Mouse (Mus musculus): ENCODE measurements around the gene Elovl6. TPM values are rescaled to one million over a fixed set of nuclear protein-coding genes. Genes with fewer than 3 reads are reported as not detected.

Gene Elovl6
- 10 to 100 TPM; 27.4 to 36.4 TPM for total RNA-seq (2021)
- long read RNA-seq, experiment 1, full-length matches to known transcripts, result 18 of 29 reads
- long read RNA-seq, experiment 1, partial matches to known transcripts, result 1 of 29 reads
- long read RNA-seq, experiment 1, other reads (novel, unspliced or antisense), result 10 of 29 reads
- long read RNA-seq, experiment 2, full-length matches to known transcripts, result 26 of 30 reads
- long read RNA-seq, experiment 2, partial matches to known transcripts, result 1 of 30 reads
- long read RNA-seq, experiment 2, other reads (novel, unspliced or antisense), result 3 of 30 reads

DNA sequence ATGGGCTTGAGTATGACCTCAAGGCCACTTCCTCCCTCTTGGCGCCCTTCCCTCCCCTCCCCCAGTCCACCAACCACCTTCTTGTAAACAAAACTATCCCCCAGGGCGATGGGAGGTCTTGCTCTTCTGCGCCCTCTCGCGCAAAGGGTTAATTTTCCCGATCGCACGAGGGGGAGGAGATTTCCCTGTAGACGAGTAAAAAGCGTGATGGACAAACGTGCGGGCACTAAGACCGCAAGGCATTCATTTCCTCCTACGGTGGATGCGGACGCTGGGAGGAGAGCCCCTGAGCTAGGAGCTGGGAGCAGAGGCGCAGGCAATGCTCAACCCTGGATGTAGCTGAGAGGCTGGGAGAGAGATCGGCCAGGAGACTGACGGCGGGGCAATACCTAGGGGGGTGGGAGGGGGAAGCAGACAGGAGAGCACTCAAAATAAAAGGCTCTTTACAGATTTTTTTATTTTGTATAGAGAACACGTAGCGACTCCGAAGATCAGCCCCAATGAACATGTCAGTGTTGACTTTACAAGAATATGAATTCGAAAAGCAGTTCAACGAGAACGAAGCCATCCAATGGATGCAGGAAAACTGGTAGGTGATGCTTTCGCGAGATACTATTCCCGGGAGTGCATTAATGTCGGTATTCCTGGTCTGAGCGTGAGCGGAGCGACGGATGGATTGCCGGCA is at the start of gene Elovl6:
Gene Elovl6, plus strand, starts transcription at position 176 of the 685 bp plus-strand sequence.
- peak; percentile 72 to 81 for DNase-seq (ENCODE audit: low spot score in 2 of 2)

GRCm38 (mm10) chr3:129488774-129489173 is 43.4 kb upstream of the Elovl6 start:
- no peak for DNase-seq (ENCODE audit: low spot score in 2 of 2)

DNA sequence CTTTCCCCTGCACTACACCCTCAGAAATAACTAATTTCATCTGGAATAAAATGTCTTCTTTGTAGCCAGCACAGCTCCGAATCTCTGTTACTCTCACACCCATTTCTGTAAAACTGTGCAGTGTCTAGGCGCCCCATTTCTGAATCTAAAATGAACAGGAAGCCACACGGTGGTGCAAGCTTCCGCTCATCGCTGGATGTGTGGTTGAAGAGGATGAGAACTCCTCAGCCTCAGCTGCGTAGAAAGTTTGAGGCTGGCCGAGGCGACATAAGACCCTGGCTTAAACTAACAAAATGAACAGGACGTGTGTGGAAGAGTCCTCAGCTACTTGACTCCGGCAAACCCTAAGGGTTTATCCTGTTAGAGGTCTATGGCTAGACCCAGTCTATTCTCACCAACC is 38.0 kb upstream of the Elovl6 start:
- DNase-seq (ENCODE audit: low spot score in 2 of 2), result no peak

- no peak for DNase-seq (ENCODE audit: low spot score in 2 of 2)
Observed at GRCm38 (mm10) chr3:129494731-129495130, 37.4 kb upstream of the Elovl6 start.

GRCm38 (mm10) chr3:129503781-129504180 is 28.4 kb upstream of the Elovl6 start:
- no peak for DNase-seq (ENCODE audit: low spot score in 2 of 2)

DNA sequence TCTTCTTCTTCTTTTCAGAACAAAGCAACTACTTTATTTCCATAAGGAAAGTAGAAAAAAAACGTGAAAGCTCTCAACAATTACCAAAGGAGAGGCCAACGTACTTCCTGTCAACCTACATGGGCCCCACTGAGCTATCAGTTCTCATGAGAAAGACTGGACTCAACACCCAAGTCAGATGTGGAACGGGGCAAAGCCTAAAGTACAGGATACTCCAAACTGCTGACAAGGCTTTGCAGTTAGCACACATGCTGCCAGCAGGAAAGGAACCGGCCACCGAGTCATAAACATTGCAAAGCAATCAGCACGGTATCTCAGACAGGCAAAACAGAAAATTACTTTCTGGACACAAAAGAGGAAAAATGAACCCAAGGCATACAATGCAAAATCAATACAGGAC is 27.2 kb upstream of the Elovl6 start:
- DNase-seq (ENCODE audit: low spot score in 2 of 2), result no peak

DNA sequence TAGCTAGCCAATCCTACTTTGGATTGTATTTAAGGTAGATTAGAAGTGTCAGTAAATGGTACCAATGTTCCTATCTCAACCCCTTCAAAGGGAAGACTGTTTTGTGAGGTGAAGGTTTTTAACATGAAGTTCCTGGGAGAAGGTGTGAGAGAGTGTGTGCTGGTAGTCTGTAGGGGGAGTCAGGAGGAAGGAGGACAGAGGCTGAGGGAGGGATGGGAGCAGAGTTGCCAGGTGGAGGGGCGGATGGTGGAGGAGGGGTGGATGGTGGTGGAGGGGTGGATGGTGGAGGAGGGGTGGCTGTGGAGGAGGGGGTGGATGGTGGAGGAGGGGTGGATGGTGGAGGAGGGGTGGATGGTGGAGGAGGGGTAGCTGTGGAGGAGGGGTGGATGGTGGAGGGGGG is 24.4 kb upstream of the Elovl6 start:
- no peak for DNase-seq (ENCODE audit: low spot score in 2 of 2)

- DNase-seq (ENCODE audit: low spot score in 2 of 2), result no peak
Observed at GRCm38 (mm10) chr3:129508571-129508970, 23.6 kb upstream of the Elovl6 start.

GRCm38 (mm10) chr3:129509725-129510124 is 22.4 kb upstream of the Elovl6 start:
- no peak for DNase-seq (ENCODE audit: low spot score in 2 of 2)

DNA sequence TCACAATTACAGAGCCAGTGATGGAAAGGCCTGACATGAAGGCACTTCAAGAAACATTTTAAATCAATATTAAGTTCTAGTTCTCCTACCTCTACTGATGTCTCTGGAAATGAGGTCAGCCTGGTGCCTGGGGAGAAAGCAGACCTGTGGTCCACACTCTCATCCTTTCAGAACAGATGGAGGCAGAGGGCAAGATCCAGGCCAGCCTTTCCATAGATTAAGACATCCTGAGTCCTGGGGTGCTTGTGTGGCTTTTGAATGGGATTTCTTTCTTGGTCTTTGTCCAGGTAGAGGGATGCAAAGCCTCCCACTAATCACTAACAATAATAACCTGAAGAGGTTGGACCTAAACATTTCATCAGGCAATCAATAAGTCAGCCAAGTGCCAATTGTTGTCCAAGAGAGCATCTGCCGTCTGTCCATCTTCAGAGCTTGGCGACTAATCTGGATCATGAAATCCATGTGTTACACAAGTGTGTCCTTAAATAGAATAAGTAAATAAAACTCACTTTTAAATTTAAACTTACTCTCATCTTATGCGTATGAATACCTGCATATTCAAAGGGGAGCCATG is 16.2 kb upstream of the Elovl6 start:
- DNase-seq (ENCODE audit: low spot score in 2 of 2), result no peak

DNA sequence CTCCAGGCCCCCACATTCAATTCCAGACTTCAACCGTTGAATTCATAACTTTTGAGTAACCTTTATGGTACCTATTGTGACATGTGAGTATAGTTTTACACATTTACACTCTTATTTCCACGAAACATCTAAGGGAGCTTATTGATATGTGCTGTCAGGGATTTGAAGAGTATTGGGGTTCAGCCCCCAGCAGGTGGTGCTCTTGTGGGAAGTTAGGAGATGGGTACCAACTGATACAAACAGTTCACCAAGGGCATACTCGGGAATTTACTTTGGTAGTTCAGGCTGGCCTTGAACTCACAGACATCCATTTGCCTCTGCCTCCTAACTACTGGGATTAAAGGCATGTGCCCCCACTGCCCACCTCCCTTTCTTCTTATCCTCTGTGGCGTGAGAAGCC is 11.7 kb upstream of the Elovl6 start:
- DNase-seq (ENCODE audit: low spot score in 2 of 2), result peak in 1 of 2 experiments; percentile 22

GRCm38 (mm10) chr3:129523456-129524143 is 8.6 kb upstream of the Elovl6 start:
- DNase-seq (ENCODE audit: low spot score in 2 of 2), result no peak

GRCm38 (mm10) chr3:129527046-129527445 is 5.1 kb upstream of the Elovl6 start:
- DNase-seq (ENCODE audit: low spot score in 2 of 2), result no peak

DNA sequence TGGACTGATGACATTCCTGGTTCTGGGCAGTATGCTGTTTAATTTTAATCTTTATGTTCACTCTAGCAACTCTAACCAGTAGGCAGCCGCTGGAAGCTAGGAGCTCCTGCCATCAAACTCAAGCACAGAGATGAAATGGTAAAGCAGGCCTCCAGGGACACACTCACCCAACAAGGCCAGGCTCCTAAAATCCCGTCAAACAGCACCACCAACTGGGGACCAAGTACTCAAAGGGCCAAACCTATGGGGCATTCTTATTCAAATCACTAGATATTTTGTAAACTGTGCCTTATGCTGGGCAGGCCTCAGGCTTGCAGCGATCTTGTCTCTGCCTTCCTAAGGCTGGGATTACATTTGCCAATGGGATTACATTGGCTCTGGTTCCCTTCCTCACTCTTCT is 2.8 kb upstream of the Elovl6 start:
- DNase-seq (ENCODE audit: low spot score in 2 of 2), result no peak

DNA sequence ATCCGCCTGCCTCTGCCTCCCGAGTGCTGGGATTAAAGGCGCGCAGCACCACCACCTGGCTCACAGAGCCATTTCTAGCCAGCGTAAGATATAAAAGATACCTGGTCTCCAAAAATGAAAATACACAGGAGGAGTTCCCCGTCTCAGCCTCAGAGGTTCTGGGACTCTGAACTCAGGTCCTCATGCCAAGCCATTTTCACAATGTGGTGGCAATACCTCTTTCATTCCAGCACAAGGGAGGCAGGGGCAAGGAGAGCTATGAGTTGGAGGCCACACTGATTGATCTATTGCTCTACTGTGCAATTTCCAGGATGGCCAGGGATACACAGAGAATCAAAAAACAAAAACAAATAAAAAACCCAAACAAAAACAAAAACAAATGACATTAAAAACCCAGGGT is 1.7 kb upstream of the Elovl6 start:
- DNase-seq (ENCODE audit: low spot score in 2 of 2), result no peak

DNA sequence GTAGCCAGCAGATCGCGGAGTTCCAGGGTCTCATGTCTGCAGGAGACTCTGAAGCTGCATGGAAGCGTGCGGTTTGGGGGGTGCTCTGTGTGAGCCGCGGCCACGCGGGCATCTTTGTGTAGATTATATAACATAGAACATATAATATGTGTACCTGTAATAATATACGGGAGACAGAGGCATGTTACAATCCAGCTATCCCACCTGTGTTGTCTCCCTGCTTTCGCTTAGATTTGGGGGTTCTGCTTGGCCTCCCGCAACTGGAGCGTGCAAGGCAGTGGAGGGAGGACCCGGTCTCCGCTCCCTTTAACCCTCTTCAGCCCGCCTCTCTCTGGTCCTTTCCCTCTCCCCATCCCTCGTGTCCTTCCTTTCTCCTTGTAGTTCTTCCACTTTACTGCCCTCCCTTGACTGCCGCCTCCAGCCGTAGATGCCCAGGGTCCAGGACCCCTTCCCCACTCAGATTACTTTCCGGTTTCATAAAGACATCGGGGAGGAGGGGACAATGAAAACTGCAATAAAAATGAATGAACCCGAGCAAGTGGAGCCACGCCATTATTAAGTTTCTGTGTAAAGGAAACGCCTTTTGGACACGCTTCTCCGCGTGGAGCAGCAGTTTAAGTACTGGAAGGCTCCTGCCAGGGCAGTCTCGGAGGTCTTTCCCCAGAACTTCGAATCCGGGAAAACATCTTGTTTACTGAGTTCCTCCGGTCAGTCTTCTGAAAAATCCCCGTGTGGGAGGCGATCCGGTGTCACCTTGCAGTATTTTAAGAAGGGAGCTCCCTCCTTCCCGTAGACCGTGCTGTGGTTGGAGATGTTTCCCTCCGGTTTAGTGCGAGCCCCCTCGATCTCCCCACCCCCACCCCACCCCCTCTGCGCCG is 949 bp downstream of the Elovl6 start:
- DNase-seq (ENCODE audit: low spot score in 2 of 2), result peak; percentile 33 to 53

DNA sequence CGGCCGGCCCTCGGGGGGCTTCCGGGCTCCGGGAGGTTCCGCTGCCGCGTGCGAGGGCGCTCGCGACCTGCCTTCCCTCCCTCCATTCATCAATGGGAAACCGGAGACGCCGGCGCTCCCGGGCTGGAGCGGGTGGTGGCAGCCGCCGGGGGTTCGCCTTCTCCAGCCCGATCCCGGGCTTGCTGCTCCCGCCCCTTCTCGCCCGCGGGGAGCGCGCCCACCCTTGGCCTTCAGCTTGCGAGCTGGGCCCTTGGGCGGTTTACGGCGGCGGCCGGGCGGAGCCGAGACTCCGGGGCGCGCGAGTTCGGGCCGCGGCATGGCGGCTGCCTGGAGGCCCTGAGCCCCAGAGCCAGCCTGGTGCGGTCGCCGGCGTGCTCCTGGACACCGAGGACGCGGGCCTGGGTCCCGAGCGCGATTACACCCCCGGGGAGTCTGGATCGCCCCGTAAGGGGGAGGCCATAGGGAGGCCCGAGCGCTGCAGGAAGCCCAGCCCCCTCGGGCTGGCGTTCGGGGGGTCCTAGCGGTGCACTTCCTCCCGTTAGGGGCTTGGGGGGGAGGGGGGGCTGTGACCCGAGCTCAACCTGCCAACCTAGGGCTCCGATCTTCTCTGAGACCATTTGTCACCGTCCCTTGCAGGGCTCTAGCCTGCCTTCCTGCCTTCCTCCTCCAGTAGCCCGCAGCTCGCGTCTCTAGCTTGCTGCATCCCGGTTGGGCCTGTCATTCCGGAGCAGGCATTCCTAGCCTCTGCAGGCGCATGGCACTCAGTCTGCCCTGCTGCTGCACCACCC is 1.8 kb downstream of the Elovl6 start:
- DNase-seq (ENCODE audit: low spot score in 2 of 2), result peak; percentile 69 to 70

GRCm38 (mm10) chr3:129535444-129535843 is 3.3 kb downstream of the Elovl6 start:
- no peak for DNase-seq (ENCODE audit: low spot score in 2 of 2)

GRCm38 (mm10) chr3:129536109-129536508 is 4.0 kb downstream of the Elovl6 start:
- peak; percentile 90 to 92 for DNase-seq (ENCODE audit: low spot score in 2 of 2)

- DNase-seq (ENCODE audit: low spot score in 2 of 2), result no peak
Observed at GRCm38 (mm10) chr3:129537954-129538353, 5.8 kb downstream of the Elovl6 start.

Measured in left cerebral cortex, adult 18-20 months (tissue).